Mouse (Mus musculus) gastrocnemius, postnatal 4 days (tissue): ENCODE data around the gene Gng12. TPM values are rescaled to one million over a fixed set of nuclear protein-coding genes. Genes with fewer than 3 reads are reported as not detected.

Experiments
- DNase-seq, 2 experiments: peaks; one replicate each; pipeline ENCODE4 v3.0.0; 2021 to 2022; ENCODE audit warnings: low spot score in 2 of 2, mixed read lengths in 2 of 2
- total RNA-seq, 2 experiments: library from RNA; stranded (reverse); gene quantifications; 2 replicates each; pipeline ENCODE4 v1.2.3; 2021

Gene Gng12
- total RNA-seq, 2 experiments from 2014 or later: 49.3 to 53.6 TPM

DNA sequence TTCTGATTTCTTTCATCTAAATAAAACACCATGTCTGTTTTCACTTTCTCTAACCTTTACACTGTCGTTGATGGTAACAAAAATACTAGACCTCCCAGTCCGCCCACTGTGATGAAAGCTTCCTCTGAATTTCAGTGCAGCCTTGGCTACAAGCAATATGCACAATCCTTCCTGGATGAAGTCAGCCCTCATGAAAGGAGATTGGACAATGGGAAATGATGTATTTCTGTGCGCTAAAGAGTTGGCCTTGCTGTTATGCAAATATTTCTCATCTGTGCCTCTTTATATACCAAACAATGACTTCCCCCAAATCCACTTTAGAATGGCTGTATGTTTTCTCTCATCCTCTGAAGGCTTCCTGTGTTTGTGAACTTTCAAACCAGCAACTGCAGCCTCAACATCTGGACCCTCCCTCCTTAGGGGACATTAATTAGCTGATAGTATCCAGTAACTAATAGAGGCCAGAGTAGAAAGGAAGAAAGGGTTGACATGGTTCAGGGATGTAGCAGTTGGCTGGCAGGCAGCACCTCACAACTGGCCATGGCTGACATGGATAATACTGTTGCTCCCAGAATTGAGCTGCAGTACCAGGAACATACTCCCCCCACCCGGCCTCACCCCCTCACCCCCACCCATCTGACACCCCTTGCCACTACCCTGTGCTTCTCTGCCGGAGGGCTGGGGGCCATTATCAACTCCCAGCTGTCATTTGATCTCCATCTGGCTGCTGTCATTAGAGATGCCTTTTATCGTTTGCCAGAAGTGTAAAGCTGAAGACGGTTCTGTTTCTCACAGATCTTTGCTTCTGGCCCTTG lies 152.9 kb downstream of the Gng12 start:
- DNase-seq: no peak

GRCm38 (mm10) chr6:67049695-67050038 lies 153.5 kb downstream of the Gng12 start:
- DNase-seq: no peak

DNA sequence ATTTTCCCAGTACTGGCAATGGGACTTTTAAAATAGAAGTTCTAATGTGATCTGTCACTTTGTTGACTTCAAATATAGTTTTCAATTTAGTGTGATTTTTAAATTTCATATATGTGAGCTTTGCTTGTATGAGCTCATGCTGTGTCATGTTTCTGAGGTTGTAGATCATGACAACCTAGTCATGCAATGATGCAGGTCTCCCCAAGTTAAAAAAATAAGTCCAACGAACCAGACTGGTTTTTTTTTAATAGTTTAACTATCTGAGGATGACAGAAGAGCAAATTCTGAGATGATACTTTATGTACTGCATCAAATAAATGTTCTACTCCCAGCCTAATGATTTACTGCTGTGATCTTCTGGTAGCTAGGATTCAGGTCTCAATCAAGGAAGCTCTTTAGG lies 153.9 kb downstream of the Gng12 start:
- no peak for DNase-seq

DNA sequence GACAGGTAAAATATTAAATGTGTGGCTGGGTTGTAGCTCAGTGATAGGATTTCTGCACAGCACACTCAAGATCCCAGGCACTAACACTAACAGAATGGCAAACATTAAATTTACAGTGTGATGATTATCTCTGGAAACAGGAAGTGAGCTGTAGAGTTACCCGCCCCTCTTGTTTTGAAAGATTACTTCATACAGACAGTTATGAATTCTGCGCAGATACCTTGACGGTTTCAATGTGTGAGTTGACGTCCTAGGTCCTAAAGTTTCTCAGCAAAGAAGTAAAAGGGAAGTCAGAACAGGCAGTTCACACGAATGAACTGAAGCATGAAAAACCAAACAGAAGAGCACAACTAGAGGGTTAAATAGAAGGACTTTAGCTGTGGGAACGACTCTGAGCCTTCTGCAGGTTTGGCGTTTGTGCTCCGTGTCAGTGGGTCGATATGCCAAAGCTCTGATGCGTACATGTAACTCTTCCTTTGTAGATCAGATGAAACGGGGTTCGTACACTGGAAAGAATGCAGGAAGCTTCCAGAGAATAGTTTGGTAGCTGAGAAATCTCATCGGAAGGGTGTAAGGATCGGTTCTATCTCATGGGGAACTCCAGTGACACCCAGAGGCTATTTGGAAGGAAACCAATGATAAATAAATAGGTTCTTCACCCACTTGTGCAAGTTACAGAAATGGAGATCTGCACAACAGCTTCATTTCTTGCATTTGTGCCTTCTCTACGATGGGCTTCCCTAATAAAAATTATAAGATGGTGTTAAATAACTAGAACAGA lies 160.1 kb downstream of the Gng12 start:
- no peak for DNase-seq

- DNase-seq: no peak
Observed at GRCm38 (mm10) chr6:67056889-67057564, 160.8 kb downstream of the Gng12 start.

DNA sequence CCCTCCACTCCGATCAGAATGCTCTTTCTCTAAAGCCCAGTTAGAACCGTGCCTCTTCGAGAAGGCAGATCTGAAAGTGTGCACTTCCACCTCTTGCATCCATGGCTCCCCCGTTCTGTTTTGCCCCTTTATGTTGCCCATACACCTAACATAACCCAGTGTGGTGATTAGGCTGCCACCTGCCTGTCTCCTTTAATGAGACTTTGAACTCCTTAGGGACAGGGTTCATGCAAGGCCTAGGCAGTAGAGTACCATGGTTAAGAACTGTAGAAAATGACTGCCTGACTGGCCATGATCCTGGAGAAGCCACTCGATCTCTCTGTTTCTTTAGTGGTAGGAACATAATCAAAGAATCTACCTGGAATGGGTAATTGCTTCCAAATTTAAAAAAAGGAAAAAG lies 161.4 kb downstream of the Gng12 start:
- no peak for DNase-seq

DNA sequence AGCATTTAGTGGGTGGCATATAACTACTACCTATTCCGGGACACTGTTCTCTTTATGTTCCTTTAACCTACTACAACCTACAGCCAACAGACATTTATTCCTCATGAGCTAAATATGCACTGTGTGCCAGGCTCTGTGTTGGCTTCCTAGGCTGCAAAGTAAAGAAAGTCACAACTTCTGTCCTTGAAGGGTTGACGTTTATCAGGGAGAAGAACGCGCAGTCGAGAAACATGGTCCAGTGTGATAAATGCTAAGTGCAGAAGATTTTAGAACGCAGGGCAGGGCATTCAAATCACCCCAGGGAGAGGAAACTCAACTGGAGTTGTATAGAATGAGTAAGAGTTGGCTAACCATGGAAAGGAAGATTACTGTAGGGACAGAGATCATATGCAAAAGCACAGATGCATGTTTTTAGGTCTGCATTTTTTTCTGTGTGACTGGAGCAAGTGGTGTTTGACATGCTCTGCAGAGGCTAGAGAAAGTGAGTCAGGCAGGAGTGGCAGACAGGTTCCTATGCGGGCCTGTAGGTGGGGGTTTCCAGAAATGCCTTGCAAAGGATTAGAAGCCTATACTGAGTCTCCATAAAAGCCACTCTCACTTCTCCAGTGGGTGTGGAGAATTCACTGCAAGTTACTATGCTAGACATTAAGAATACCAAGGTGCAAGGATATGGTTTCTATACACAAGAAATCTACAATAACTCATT lies 161.9 kb downstream of the Gng12 start:
- DNase-seq: no peak

DNA sequence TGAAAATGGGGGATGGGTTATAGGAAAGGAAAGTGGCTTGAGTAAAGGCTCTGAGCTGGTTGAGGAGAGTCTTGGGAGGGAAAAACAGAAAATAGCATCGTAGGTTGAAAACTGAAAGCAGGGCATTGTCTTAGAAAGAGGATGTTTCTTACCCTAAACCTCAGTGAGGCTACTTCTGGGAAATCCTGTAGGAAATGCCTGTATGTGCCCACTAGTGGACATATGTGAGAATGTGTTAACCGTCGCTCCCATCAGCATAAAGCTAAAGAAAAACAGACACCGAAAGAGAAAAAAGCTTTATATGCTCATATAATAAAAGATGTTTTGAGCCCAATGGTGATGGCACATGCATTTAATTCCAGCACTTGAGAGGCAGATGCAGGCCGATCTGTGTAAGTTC lies 163.9 kb downstream of the Gng12 start:
- no peak for DNase-seq

DNA sequence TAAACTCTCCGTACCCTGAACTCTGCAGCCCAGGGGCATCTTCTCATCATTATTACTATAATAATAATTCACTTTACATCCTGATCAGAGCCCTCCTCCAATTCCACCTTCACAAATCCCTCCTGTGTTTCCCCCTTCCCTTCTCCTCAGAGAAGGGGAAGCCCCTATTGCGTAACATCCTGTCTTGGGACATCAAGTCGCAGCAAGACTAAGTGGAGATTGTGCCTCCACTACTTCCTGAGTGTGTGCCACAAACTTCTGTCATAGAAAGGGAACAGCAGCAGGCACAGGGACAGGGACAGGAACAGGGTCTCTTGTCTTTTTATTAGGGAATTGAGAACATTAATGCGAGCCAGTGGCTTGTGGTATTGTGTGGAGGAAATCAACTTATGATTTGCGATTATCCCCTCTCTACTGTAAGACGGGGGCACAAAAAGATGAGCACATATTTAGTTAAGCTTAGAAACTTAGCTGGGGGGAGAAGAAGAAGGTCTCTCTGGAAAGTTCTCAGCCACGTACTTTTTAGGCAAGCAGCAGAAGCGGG lies 173.1 kb downstream of the Gng12 start:
- no peak for DNase-seq

GRCm38 (mm10) chr6:67069800-67070315 lies 173.7 kb downstream of the Gng12 start:
- peak in 1 of 2 experiments; percentile 32 for DNase-seq

Other genes starting within 250 kb of the Gng12 start
- not detected for gene Vmn1r35, start 210.5 kb upstream of the Gng12 start, total RNA-seq
- gene Vmn1r36, start 177.2 kb upstream of the Gng12 start, total RNA-seq: not detected
- not detected for gene Vmn1r37, start 167.0 kb upstream of the Gng12 start, total RNA-seq
- not detected for gene Vmn1r38, start 113.8 kb upstream of the Gng12 start, total RNA-seq
- not detected for gene Vmn1r39, start 85.8 kb upstream of the Gng12 start, total RNA-seq
- gene Gadd45a, start 141.1 kb downstream of the Gng12 start, total RNA-seq: 10 to 100 TPM; 31.5 to 35.5 TPM